Mouse (Mus musculus) midbrain, postnatal 0 days (tissue): Measurements from ENCODE around the gene Fnd3c2. TPM values are rescaled to one million over a fixed set of nuclear protein-coding genes. Genes with fewer than 3 reads are reported as not detected.

Experiments used
- ATAC-seq: fragments of 200-750 bp; cut with Nextera tagmentation; 2 replicates; pipeline ENCODE4 v1.8.0; 2017; ENCODE audit warnings: moderate number of reproducible peaks, mild to moderate bottlenecking, moderate TSS enrichment, moderate library complexity; ENCODE audit not compliant: low FRiP score
- DNase-seq: peaks from one replicate; pipeline ENCODE4 v3.0.0-alpha.2; 2015; ENCODE audit warnings: low spot score
- H3K27ac ChIP-seq: fragments of 300-500 bp; sonication (generic); 2 replicates; pipeline ENCODE4 v1.5.1; 2014; ENCODE audit warnings: low read depth, mild to moderate bottlenecking, low read length, mixed read lengths
- H3K27me3 ChIP-seq: fragments of 300-500 bp; sonication (generic); 2 replicates; pipeline ENCODE4 v1.6.1; 2014; ENCODE audit warnings: low read length, control low read depth, mixed read lengths; ENCODE audit not compliant: insufficient read depth
- H3K36me3 ChIP-seq: fragments of 300-500 bp; sonication (generic); 2 replicates; pipeline ENCODE4 v1.6.1; 2014; ENCODE audit warnings: low read length, control low read depth, mixed read lengths; ENCODE audit not compliant: insufficient read depth
- H3K4me1 ChIP-seq: fragments of 300-500 bp; sonication (generic); 2 replicates; pipeline ENCODE4 v1.6.1; 2014; ENCODE audit warnings: mild to moderate bottlenecking, control low read depth, antibody characterized with exemption, low read length, mixed read lengths; ENCODE audit not compliant: insufficient read depth
- H3K4me2 ChIP-seq: fragments of 300-500 bp; sonication (generic); 2 replicates; pipeline ENCODE4 v1.6.1; 2014; ENCODE audit warnings: low read depth, mild to moderate bottlenecking, low read length, mixed read lengths; ENCODE audit not compliant: poor library complexity, severe bottlenecking
- H3K4me3 ChIP-seq: fragments of 300-500 bp; sonication (generic); 2 replicates; pipeline ENCODE4 v1.5.1; 2014; ENCODE audit warnings: low read depth, mild to moderate bottlenecking, low read length, moderate library complexity
- H3K9ac ChIP-seq: fragments of 300-500 bp; sonication (generic); replicated peaks from 2 replicates; pipeline ENCODE4 v1.6.1; 2014; ENCODE audit warnings: mild to moderate bottlenecking, low read length, moderate library complexity, mixed read lengths; ENCODE audit not compliant: poor library complexity, severe bottlenecking
- H3K9me3 ChIP-seq: fragments of 300-500 bp; sonication (generic); 2 replicates; pipeline ENCODE4 v1.6.1; 2016; ENCODE audit warnings: low read length, control low read depth
- CTCF ChIP-seq: IDR thresholded peaks from 2 replicates; pipeline ENCODE4 v1.5.1; 2016; ENCODE audit warnings: antibody characterized with exemption, mild to moderate bottlenecking
- WGBS: fragments of 180-500 bp; shearing (Covaris S2); extraction: QIAGEN DNeasy Blood & Tissue Kit; methylation state at CpG from one replicate; pipeline ENCODE4 v1.1.7; 2014; 5-methylcytosine and 5-hydroxymethylcytosine counted together
- polyA plus RNA-seq: library from polyadenylated mRNA; unstranded; fragments of >200 nt; fragmentation: Nextera tagmentation; extraction: Ambion mirVana; gene quantifications from 2 replicates; pipeline ENCODE4 v1.2.1, GENCODE M21; 2015
- total RNA-seq: library from RNA; depleted of rRNA; stranded (reverse); fragments of >200 nt; gene quantifications from 2 replicates; pipeline ENCODE4 v1.2.3, GENCODE M21; 2014; rRNA removed

Gene Fnd3c2
- total and polyA plus RNA-seq, 2 experiments from 2014 or later = not detected

DNA sequence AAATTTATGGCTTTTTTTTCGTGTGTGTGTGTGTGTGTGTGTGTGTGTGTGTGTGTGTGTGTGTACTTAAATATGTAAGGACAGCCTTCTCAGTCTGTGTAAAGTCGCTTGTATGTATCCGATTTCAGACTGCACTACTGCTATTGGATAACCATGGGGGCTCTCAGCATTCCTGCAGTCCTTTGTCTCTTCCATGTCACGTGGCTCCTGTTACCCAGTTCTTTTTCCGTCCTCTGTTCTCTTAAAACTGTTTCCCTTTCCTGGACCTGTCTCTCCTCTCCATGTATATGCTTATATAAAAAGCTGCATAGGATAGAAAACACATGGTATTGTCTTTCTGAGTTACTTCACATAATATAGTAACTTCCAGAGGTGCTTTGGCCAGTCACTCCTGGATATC lies 69.5 kb downstream of the Fnd3c2 start:
- H3K27ac ChIP-seq = no peak overlapping the region
- no peaks in the 10 kb centered on the region for H3K36me3 ChIP-seq
- H3K9me3 ChIP-seq = no peaks in the 10 kb centered on the region
- no peak overlapping the region for H3K9ac ChIP-seq
- H3K4me3 ChIP-seq = no peak overlapping the region
- ATAC-seq (no peak), DNase-seq (no peak)
- no peak overlapping the region for H3K4me2 ChIP-seq
- no peaks in the 10 kb centered on the region for H3K27me3 ChIP-seq
- 15% methylated on average over 5 of the region's 5 CpGs for whole genome bisulfite sequencing
- no peaks in the 10 kb centered on the region for H3K4me1 ChIP-seq
- no peak for TF ChIP-seq CTCF

Other genes starting within 250 kb of the Fnd3c2 start
- 16.5 and 23.6 TPM in 2 replicates for gene Magt1, start 243.5 kb downstream of the Fnd3c2 start, total RNA-seq
- gene Magt1, start 243.5 kb downstream of the Fnd3c2 start, polyA plus RNA-seq = 14.5 and 14.8 TPM in 2 replicates
- 205 and 219 TPM in 2 replicates for gene Cox7b, start 239.7 kb downstream of the Fnd3c2 start, total RNA-seq
- gene Cox7b, start 239.7 kb downstream of the Fnd3c2 start, polyA plus RNA-seq = 481 and 513 TPM in 2 replicates
- 10.0 and 12.2 TPM in 2 replicates for gene Atp7a, start 228.1 kb downstream of the Fnd3c2 start, total RNA-seq
- 6.8 and 7.0 TPM in 2 replicates for gene Atp7a, start 228.1 kb downstream of the Fnd3c2 start, polyA plus RNA-seq
- 0.71 and 1.0 TPM in 2 replicates for gene Tlr13, start 112.2 kb downstream of the Fnd3c2 start, total RNA-seq
- gene Tlr13, start 112.2 kb downstream of the Fnd3c2 start, polyA plus RNA-seq = 0.33 and 0.35 TPM in 2 replicates
- gene Pgk1, start 68.3 kb downstream of the Fnd3c2 start, total RNA-seq = 201 and 259 TPM in 2 replicates
- 253 and 272 TPM in 2 replicates for gene Pgk1, start 68.3 kb downstream of the Fnd3c2 start, polyA plus RNA-seq
- gene Taf9b, start 34.2 kb downstream of the Fnd3c2 start, total RNA-seq = 17.5 and 23.2 TPM in 2 replicates
- gene Taf9b, start 34.2 kb downstream of the Fnd3c2 start, polyA plus RNA-seq = 23.1 and 24.5 TPM in 2 replicates
- not detected in 2 replicates for gene Fndc3c1, start 230.0 kb upstream of the Fnd3c2 start, total RNA-seq
- gene Fndc3c1, start 230.0 kb upstream of the Fnd3c2 start, polyA plus RNA-seq = 0.07 and 0.33 TPM in 2 replicates